Mouse (Mus musculus) heart, adult 2 months (tissue): ENCODE data around the gene Ppp1r12b. TPM values are rescaled to one million over a fixed set of nuclear protein-coding genes. Genes with fewer than 3 reads are reported as not detected.

Source experiments
- DNase-seq, 2 experiments: peaks; one replicate each; pipeline ENCODE4 v3.0.0; 2021
- H3K27ac ChIP-seq: fragments of 200-600 bp; 2 replicates; pipeline ENCODE4 v1.8.1; 2022
- H3K27me3 ChIP-seq: fragments of 200-500 bp; 2 replicates; pipeline ENCODE4 v1.6.1; 2012; ENCODE audit warnings: mild to moderate bottlenecking, low read length, inconsistent platforms, mixed read lengths; ENCODE audit not compliant: control insufficient read depth, insufficient read depth
- H3K36me3 ChIP-seq: fragments of 200-500 bp; 2 replicates; pipeline ENCODE4 v1.6.1; 2012; ENCODE audit warnings: low read length, inconsistent platforms; ENCODE audit not compliant: control insufficient read depth, insufficient read depth
- H3K4me1 ChIP-seq: fragments of 200-500 bp; 2 replicates; pipeline ENCODE4 v1.6.1; 2011; ENCODE audit warnings: low read length; ENCODE audit not compliant: control insufficient read depth, insufficient read depth
- H3K4me3 ChIP-seq: fragments of 200-600 bp; 2 replicates; pipeline ENCODE4 v1.8.1; 2022
- H3K79me2 ChIP-seq: fragments of 200-500 bp; replicated peaks from 2 replicates; pipeline ENCODE4 v1.6.1; 2012; ENCODE audit warnings: mild to moderate bottlenecking, inconsistent platforms, low read length, moderate library complexity, mixed read lengths; ENCODE audit not compliant: control insufficient read depth, insufficient read depth
- H3K9ac ChIP-seq: fragments of 200-500 bp; 2 replicates; pipeline ENCODE4 v1.6.1; 2012; ENCODE audit warnings: low read depth, mild to moderate bottlenecking, control low read depth, inconsistent platforms, low read length, mixed read lengths
- CTCF ChIP-seq: fragments of 200-600 bp; IDR thresholded peaks from 2 replicates; pipeline ENCODE4 v1.8.1; 2022; ENCODE audit warnings: antibody characterized with exemption, mild to moderate bottlenecking, moderate library complexity
- EP300 ChIP-seq: fragments of 200-500 bp; IDR thresholded peaks from 2 replicates; pipeline ENCODE4 v1.6.1; 2011; ENCODE audit warnings: low read depth, low read length, control low read depth; ENCODE audit not compliant: insufficient read depth
- POLR2A ChIP-seq: fragments of 200-500 bp; IDR thresholded peaks from 2 replicates; pipeline ENCODE4 v1.6.1; 2011; ENCODE audit warnings: mild to moderate bottlenecking, low read depth, low read length, control low read depth; ENCODE audit not compliant: insufficient read depth
- WGBS: fragments of 180-500 bp; shearing (Covaris S2); methylation state at CpG from one replicate; pipeline ENCODE4 v1.1.7; 2018; 5-methylcytosine and 5-hydroxymethylcytosine counted together
- intact Hi-C: fragments of 180-260 bp; cut with DNase I; formaldehyde crosslinking; loops from one replicate; pipeline ENCODE4 v1.15.1; 2025
- microRNA-seq, 2 experiments: library from miRNA; unstranded; fragments of <30 nt; microRNA quantifications; one replicate each; pipeline ENCODE4 v1.2.0; 2021
- polyA plus RNA-seq: library from polyadenylated mRNA; depleted of rRNA; stranded (reverse); fragments of >200 nt; gene quantifications from 2 replicates; pipeline ENCODE4 v1.2.3, GENCODE M21; 2012; rRNA removed
- total RNA-seq, 2 experiments: library from RNA; stranded (reverse); gene quantifications; 2 replicates each; pipeline ENCODE4 v1.2.3; 2021

The Ppp1r12b gene
- total and polyA plus RNA-seq, 3 experiments, result 55.4 to 161 (median 150) TPM

DNA sequence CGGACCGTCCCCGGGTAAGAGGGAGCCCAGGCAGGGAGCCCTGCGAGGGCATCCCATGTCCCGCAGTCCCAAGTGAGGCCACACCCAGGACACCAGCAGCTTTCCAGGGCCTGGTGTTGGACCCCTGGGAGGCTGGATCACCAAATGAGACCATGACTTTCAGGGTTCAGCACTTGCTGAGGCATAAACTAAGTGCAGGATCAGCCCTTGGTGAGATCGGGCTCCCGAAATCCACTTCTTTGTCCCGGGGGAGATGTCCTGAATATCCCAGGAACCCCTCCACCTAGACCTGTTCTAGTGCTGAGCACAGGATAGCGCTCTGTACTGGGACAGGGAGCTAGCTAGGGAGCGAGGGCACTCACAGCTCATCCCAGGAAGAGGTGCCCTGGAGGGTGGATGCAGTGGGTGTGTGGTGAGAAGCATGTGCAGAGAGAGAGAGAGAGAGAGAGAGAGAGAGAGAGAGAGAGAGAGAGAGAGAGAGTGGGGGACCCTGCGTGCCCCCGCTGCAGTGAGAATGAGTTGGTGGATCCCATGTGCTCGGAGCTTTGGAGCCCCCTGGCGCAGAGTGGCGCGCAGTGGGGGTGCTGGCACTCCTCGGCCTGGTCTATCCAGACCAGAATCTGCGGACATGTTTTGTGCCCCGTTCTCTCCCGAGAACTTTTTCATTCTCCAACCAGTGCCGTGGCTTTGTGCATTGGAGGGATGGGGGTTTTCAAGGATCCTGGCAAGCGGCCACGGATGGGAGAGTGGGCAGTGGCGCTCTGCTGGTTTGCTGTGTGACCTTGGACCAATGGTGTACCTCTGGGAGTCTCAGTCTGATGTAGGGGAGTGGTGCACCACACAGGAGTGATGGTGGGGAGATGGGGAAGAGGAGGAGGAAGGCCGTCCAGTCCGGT is 246.1 kb downstream of the Ppp1r12b start:
- TF ChIP-seq POLR2A, result no peak
- TF ChIP-seq EP300, result no peak
- TF ChIP-seq CTCF, result no peak
- 28% methylated on average over 26 of the region's 26 CpGs for WGBS
- Histone ChIP-seq H3K36me3 (no peaks in the 10 kb centered on the region), H3K27ac (no peak overlapping the region), H3K4me3 (no peak overlapping the region), H3K79me2 (no peaks in the 10 kb centered on the region), H3K4me1 (no peaks in the 10 kb centered on the region), H3K9ac (no peak overlapping the region), H3K27me3 (peaks cover 18% of the 10 kb centered on the region)
- intact Hi-C loops, result no loop called here
- DNase-seq, result no peak

DNA sequence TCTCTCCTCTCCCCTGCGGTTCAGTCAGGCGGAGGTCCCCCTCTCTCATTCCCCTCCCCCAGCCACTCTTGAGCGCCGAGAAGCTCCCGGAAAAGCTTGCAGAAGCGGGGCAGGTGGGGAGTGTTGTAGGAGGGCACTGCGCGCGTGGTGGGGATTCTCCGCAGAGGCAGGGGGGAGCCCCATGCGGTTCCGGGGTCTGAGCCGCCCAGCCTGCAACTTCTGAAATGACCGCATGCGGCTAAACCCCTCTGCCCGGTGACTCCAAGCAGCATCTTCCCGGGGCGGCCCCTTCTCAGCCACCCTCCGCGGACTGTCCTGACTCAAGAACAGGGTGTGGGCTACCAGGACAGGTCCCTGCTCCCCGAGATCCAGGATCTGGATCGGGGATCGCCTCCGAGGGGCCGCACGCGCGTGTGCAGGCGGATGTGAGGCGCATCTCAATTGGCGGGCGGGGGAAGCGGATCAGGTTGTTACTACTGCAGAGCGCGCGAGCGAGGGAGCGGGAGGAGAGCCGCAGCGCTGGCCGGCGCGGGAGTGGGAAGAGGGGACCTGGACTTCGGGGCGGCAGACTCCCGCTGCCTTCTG is 246.8 kb downstream of the Ppp1r12b start:
- TF ChIP-seq POLR2A (no peak), CTCF (no peak), EP300 (no peak)
- no peak overlapping the region for H3K9ac ChIP-seq
- intact Hi-C loops, result no loop called here
- no peak overlapping the region for H3K27ac ChIP-seq
- H3K27me3 ChIP-seq, result peaks cover 18% of the 10 kb centered on the region
- H3K4me1 ChIP-seq, result no peaks in the 10 kb centered on the region
- no peaks in the 10 kb centered on the region for H3K36me3 ChIP-seq
- H3K4me3 ChIP-seq, result 0 out of 2 replicates have a peak overlapping the region, but pooled peaks have one; percentile 20
- no peaks in the 10 kb centered on the region for H3K79me2 ChIP-seq
- WGBS, result under 1% methylated on average over 46 of the region's 46 CpGs
- no peak for DNase-seq

DNA sequence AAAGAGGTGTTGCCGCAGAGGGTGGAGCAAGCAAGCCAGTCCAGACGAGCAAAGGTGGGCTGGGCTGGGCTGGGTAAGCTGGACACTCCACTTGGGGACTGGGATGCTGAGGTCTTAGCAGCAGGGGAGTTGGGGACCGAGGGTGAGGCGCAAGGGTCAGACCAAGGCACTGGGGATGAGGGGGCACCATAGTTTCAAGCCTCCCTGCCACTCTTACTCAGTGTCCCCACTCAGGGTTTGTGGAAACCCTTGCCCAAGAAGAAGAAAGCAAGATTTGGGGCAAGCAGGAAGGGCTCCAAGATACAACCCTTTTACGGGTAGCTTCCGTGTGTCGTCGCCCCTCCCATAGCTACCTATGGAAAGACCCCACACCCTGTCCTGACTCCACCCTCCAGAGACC is 247.5 kb downstream of the Ppp1r12b start:
- Histone ChIP-seq H3K36me3 (no peaks in the 10 kb centered on the region), H3K79me2 (no peaks in the 10 kb centered on the region), H3K27ac (no peak overlapping the region), H3K4me1 (no peaks in the 10 kb centered on the region), H3K9ac (no peak overlapping the region), H3K27me3 (peaks cover 18% of the 10 kb centered on the region), H3K4me3 (no peak overlapping the region)
- 26% methylated on average over 8 of the region's 8 CpGs for WGBS
- DNase-seq, result no peak
- TF ChIP-seq CTCF, result no peak
- no peak for TF ChIP-seq EP300
- TF ChIP-seq POLR2A, result no peak
- intact Hi-C loops, result no loop called here

GRCm38 (mm10) chr1:134707516-134707915 is 248.2 kb downstream of the Ppp1r12b start:
- H3K36me3 ChIP-seq, result no peaks in the 10 kb centered on the region
- no peaks in the 10 kb centered on the region for H3K4me1 ChIP-seq
- WGBS, result 80% methylated on average over 3 of the region's 3 CpGs
- no peak for TF ChIP-seq CTCF
- TF ChIP-seq POLR2A, result no peak
- no peak for TF ChIP-seq EP300
- H3K27me3 ChIP-seq, result peaks cover 18% of the 10 kb centered on the region
- intact Hi-C loops, result no loop called here
- no peak overlapping the region for H3K27ac ChIP-seq
- no peaks in the 10 kb centered on the region for H3K79me2 ChIP-seq
- H3K9ac ChIP-seq, result no peak overlapping the region
- DNase-seq, result no peak
- no peak overlapping the region for H3K4me3 ChIP-seq

DNA sequence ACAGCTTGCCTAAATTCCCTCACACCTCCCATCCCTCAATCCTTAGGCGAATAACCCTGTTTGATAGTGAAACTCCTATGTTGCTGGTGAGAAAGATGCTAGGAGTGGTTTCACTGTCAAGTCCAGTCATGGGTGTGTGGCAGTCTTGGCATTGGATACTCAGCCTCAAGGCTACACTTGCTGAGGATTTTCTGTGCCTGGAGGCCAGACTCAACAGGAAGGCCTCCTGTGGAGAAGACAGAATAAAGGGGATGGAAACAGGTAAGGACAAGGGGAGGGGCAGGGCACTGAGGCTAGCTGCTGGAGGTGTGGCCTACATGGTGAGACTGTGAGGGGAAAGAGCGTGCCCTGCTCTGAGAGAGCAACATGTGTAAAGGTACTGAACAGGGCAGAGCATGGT is 249.2 kb downstream of the Ppp1r12b start:
- TF ChIP-seq EP300 (no peak), CTCF (no peak)
- Histone ChIP-seq H3K27me3 (peaks cover 18% of the 10 kb centered on the region), H3K4me1 (no peaks in the 10 kb centered on the region), H3K36me3 (no peaks in the 10 kb centered on the region), H3K79me2 (no peaks in the 10 kb centered on the region), H3K9ac (no peak overlapping the region), H3K27ac (no peak overlapping the region), H3K4me3 (no peak overlapping the region)
- intact Hi-C loops, result no loop called here
- DNase-seq, result no peak
- WGBS, result 74% methylated on average over 2 of the region's 2 CpGs

Small RNAs within 50 kb of the gene (microRNA-seq; reads per million reads assigned to microRNA genes)
- gene Gm22232, result 0 reads per million in 2 experiments

Other genes with a start within 250 kb of the Ppp1r12b start
- 1 to 10 TPM; 5.9 TPM for gene Ube2t, start 6.6 kb upstream of the Ppp1r12b start, total RNA-seq
- 3.0 and 3.2 TPM in 2 replicates for gene Ube2t, start 6.6 kb upstream of the Ppp1r12b start, polyA plus RNA-seq
- gene Lgr6, start 149.3 kb upstream of the Ppp1r12b start, total RNA-seq, result 10 to 100 TPM; 12.2 to 14.4 TPM
- gene Lgr6, start 149.3 kb upstream of the Ppp1r12b start, polyA plus RNA-seq, result 12.6 and 21.5 TPM in 2 replicates
- under 1 TPM; 0.73 to 0.82 TPM for gene Ptpn7, start 176.8 kb upstream of the Ppp1r12b start, total RNA-seq
- gene Ptpn7, start 176.8 kb upstream of the Ppp1r12b start, polyA plus RNA-seq, result 0.82 and 1.4 TPM in 2 replicates
- 10 to 100 TPM; 20.1 to 21.0 TPM for gene Arl8a, start 190.9 kb upstream of the Ppp1r12b start, total RNA-seq
- gene Arl8a, start 190.9 kb upstream of the Ppp1r12b start, polyA plus RNA-seq, result 30.5 and 32.5 TPM in 2 replicates
- gene Gpr37l1, start 211.7 kb upstream of the Ppp1r12b start, total RNA-seq, result under 1 TPM; 0.97 to 0.98 TPM
- 2.3 and 3.6 TPM in 2 replicates for gene Gpr37l1, start 211.7 kb upstream of the Ppp1r12b start, polyA plus RNA-seq